Mouse (Mus musculus) cerebellum, adult 2 months (tissue): Measurements from ENCODE around the gene Khdc4. TPM values are rescaled to one million over a fixed set of nuclear protein-coding genes. Genes with fewer than 3 reads are reported as not detected.

Experiments used
- DNase-seq, 2 experiments: peaks; one replicate each; pipeline ENCODE4 v3.0.0; 2021
- H3K27ac ChIP-seq: fragments of 200-500 bp; 2 replicates; pipeline ENCODE4 v1.5.1; 2012; ENCODE audit warnings: low read length, control low read depth, inconsistent platforms; ENCODE audit not compliant: insufficient read depth
- H3K27me3 ChIP-seq: fragments of 200-500 bp; 2 replicates; pipeline ENCODE4 v1.6.1; 2012; ENCODE audit warnings: inconsistent platforms, mild to moderate bottlenecking, low read length, moderate library complexity; ENCODE audit not compliant: control insufficient read depth, insufficient read depth
- H3K4me1 ChIP-seq: fragments of 200-500 bp; 2 replicates; pipeline ENCODE4 v1.6.1; 2011; ENCODE audit warnings: low read length; ENCODE audit not compliant: control insufficient read depth, insufficient read depth
- H3K4me3 ChIP-seq: fragments of 200-500 bp; replicated peaks from 2 replicates; pipeline ENCODE3; 2011; ENCODE audit warnings: mild to moderate bottlenecking, low read depth, low read length, control low read depth; ENCODE audit not compliant: insufficient read depth
- CTCF ChIP-seq: fragments of 200-500 bp; IDR thresholded peaks from 2 replicates; pipeline ENCODE4 v1.5.1; 2011; ENCODE audit warnings: low read depth, mild to moderate bottlenecking, control low read depth, low read length, moderate library complexity, borderline replicate concordance; ENCODE audit not compliant: insufficient read depth
- POLR2A ChIP-seq: fragments of 200-500 bp; IDR thresholded peaks from 2 replicates; pipeline ENCODE4 v1.6.1; 2011; ENCODE audit warnings: low read length, control low read depth, borderline replicate concordance; ENCODE audit not compliant: insufficient read depth
- WGBS: fragments of 180-500 bp; shearing (Covaris S2); methylation state at CpG from one replicate; pipeline ENCODE4 v1.1.7; 2018; 5-methylcytosine and 5-hydroxymethylcytosine counted together
- polyA plus RNA-seq: library from polyadenylated mRNA; depleted of rRNA; stranded (reverse); fragments of >200 nt; gene quantifications from 2 replicates; pipeline ENCODE4 v1.2.3, GENCODE M21; 2012; rRNA removed

Khdc4 gene
- polyA plus RNA-seq, 1 experiment: 92.7 TPM

DNA sequence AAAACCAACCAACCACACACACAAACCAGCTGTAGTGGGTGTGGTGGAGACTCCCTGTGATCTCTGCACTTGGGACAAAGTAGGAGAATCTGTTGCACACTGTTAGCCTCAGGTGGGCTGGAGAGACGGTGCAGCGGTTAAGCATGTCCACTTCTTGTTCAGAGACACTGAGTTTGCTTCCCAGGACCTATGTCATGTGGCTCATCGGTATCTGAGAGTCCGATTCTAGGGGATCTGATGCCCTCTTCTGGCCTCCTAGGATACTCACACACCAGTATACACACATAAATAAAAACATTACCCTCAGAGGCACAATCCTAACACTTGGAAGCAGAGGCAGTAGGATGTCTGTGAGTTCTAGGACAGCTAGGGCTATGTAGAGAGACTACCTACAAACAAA lies 68.7 kb downstream of the Khdc4 start:
- TF ChIP-seq CTCF (peak; percentile 19; the same call in 1 of the 2 replicates), POLR2A (no peak)
- WGBS: 45% methylated on average over 4 of the region's 4 CpGs
- no peak for DNase-seq
- Histone ChIP-seq H3K27ac (no peak overlapping the region), H3K27me3 (no peaks in the 10 kb centered on the region), H3K4me3 (no peak overlapping the region), H3K4me1 (peaks cover 40% of the 10 kb centered on the region)

DNA sequence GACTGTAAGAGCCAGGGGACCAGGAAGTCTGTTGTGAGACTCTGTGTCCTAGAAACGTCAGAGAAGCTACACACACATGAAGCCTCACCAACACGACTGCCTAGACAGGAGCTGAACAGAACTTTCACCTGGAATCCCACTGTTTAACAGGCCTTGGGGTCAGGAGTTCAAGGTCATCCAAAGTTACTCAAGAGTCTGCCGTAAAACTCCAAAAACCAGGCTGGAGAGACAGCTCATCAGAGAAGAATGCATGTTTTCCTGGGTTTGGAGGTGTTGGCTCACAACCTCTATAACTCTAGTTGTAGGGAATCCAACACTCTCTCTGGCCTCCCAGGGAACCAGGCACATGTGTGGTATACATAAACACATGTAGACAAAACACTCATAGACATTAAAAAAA lies 69.9 kb downstream of the Khdc4 start:
- Histone ChIP-seq H3K27me3 (no peaks in the 10 kb centered on the region), H3K27ac (peak overlapping the region; percentile 39; the same call in 1 of the 2 replicates), H3K4me1 (peaks cover 49% of the 10 kb centered on the region), H3K4me3 (no peak overlapping the region)
- TF ChIP-seq CTCF: no peak
- TF ChIP-seq POLR2A: no peak
- no peak for DNase-seq
- 25% methylated on average over 3 of the region's 3 CpGs for WGBS

DNA sequence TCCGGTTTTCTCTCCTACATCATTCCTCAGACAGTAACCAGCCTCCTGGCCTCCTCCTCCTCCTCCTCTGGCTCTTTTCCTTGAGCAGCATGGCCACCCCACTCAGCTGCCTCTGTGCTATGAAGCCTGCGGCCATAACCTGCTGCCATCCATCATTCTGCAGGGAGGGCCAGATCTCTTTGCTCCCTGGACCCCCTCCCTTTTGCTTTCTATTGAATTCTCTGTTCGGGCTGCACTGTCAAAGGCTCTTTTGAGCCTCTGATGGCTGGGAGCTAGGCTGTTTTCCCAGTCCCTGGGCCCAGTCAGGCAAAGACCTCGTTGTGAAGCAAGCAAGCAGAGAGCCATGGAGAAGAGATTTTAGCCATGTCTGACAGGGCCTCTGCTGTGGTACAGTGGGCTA lies 70.7 kb downstream of the Khdc4 start:
- DNase-seq: peak in 1 of 2 experiments; percentile 33

DNA sequence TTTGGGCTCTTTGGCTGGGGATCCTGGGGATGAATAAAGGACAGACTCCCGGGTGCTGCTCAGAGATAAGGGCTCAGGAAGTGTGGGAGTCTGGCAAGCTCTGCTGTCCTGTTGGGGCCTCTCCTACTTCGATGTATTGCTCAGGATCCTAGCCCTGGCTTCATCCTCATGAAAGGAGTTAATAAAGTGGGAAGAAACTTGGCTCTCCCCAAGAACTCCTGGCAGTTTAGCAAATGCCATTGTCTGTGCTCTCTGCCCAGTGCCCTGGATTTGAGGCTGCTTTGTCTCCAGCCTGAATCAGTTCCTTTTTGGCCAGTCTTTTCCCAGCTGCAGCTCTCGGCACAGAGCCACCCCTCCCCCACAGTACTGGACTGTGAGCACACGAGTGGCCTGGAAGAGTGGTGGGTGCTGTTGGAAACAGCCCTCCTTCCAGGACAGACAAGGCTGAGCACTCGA lies 72.5 kb downstream of the Khdc4 start:
- Histone ChIP-seq H3K27me3 (no peaks in the 10 kb centered on the region), H3K27ac (peak overlapping the region; percentile 4), H3K4me3 (peak overlapping the region; percentile 9), H3K4me1 (peaks cover 54% of the 10 kb centered on the region)
- peak; percentile 68 to 78 for DNase-seq
- WGBS: 0% methylated on average over 5 of the region's 5 CpGs
- no peak for TF ChIP-seq POLR2A
- TF ChIP-seq CTCF: no peak

More for the DNA sequence above, 70.7 kb downstream of the Khdc4 start:
- peak overlapping the region; percentile 46; the same call in 1 of the 2 replicates for H3K27ac ChIP-seq
- H3K27me3 ChIP-seq: no peaks in the 10 kb centered on the region
- peaks cover 50% of the 10 kb centered on the region for H3K4me1 ChIP-seq
- TF ChIP-seq CTCF (no peak), POLR2A (no peak)
- 10% methylated on average over 4 of the region's 4 CpGs for WGBS
- peak overlapping the region; percentile 23 for H3K4me3 ChIP-seq

DNA sequence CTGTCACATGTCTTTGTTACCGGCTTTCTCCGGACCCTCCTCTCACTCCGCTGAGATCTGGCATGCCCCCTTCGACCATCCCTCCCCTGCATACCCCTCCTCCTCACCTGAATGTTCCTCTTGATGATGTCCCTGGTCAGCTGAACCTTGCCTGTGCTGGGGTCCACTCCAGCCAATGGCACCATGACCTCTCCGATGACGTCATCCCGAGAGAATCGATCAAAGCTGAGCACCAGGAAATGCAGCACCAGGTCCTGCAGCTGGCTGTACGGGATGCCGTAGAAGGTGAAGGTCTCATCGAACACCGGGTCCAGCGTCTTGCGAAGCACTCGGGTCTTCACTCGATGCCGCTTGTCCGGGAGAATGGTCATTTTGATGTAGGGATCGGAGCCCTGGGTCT lies 76.0 kb downstream of the Khdc4 start:
- 91% methylated on average over 19 of the region's 19 CpGs for WGBS
- peak in 1 of 2 experiments; percentile 25 for DNase-seq
- TF ChIP-seq CTCF (no peak), POLR2A (no peak)
- H3K27ac ChIP-seq: no peak overlapping the region
- no peaks in the 10 kb centered on the region for H3K27me3 ChIP-seq
- H3K4me1 ChIP-seq: peaks cover 50% of the 10 kb centered on the region
- no peak overlapping the region for H3K4me3 ChIP-seq

DNA sequence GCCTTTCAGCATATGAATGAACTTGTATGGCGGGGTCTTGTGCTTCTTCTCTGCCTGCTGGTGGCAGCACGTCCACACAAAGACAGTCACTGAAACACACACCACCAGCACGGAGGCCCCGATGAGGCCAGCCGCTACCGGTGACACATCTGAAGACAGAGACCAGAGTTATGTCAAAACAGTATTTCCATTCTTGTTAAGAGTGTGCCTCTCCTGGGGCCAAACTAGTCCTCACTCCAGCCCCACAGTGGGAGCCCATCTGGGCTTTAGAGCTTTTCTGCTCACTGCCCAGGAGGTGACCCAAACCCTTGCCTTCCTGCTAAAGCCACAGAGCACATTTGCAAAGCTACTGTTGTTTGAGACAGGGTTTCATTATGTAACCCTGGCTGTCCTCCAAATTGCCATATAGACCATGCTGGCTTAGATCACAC lies 76.8 kb downstream of the Khdc4 start:
- DNase-seq: peak; percentile 47 to 65
- 9% methylated on average over 6 of the region's 6 CpGs for WGBS
- H3K27me3 ChIP-seq: no peaks in the 10 kb centered on the region
- H3K4me3 ChIP-seq: no peak overlapping the region
- TF ChIP-seq CTCF (peak; percentile 16; the same call in 1 of the 2 replicates), POLR2A (no peak)
- H3K27ac ChIP-seq: peak overlapping the region; percentile 39; the same call in 1 of the 2 replicates
- H3K4me1 ChIP-seq: peaks cover 49% of the 10 kb centered on the region

Other genes with a start within 250 kb of the Khdc4 start
- 31.6 and 31.8 TPM in 2 replicates for gene Sema4a, start 224.6 kb upstream of the Khdc4 start, polyA plus RNA-seq
- gene Lmna, start 175.8 kb upstream of the Khdc4 start, polyA plus RNA-seq: 51.4 and 57.1 TPM in 2 replicates
- 1.2 and 1.3 TPM in 2 replicates for gene Mex3a, start 153.4 kb upstream of the Khdc4 start, polyA plus RNA-seq
- gene Rab25, start 137.5 kb upstream of the Khdc4 start, polyA plus RNA-seq: 0.46 and 1.4 TPM in 2 replicates
- 143 and 159 TPM in 2 replicates for gene Lamtor2, start 132.7 kb upstream of the Khdc4 start, polyA plus RNA-seq
- 86.4 and 87.3 TPM in 2 replicates for gene Ubqln4, start 132.0 kb upstream of the Khdc4 start, polyA plus RNA-seq
- 141 and 142 TPM in 2 replicates for gene Ssr2, start 109.9 kb upstream of the Khdc4 start, polyA plus RNA-seq
- gene Arhgef2, start 79.8 kb upstream of the Khdc4 start, polyA plus RNA-seq: 128 and 129 TPM in 2 replicates
- gene Rxfp4, start 32.7 kb upstream of the Khdc4 start, polyA plus RNA-seq: not detected in 2 replicates
- 57.3 and 64.3 TPM in 2 replicates for gene Rit1, start 31.0 kb downstream of the Khdc4 start, polyA plus RNA-seq
- 414 and 477 TPM in 2 replicates for gene Syt11, start 89.4 kb downstream of the Khdc4 start, polyA plus RNA-seq
- gene Gon4l, start 149.4 kb downstream of the Khdc4 start, polyA plus RNA-seq: 33.4 and 35.0 TPM in 2 replicates
- 37.0 and 38.3 TPM in 2 replicates for gene Msto1, start 228.2 kb downstream of the Khdc4 start, polyA plus RNA-seq